ENCODE assay signal across 16 mouse cellular contexts in genomic region chr11:50057713-50058112, GRCm38 (mm10).
"Had no signal": no experiment of that assay in that cellular context is flagged by ENCODE, and none has a peak within 500 bp of the region (broad histone marks: within the 10 kb centered on the region; RNA-seq: fewer than 3 reads in every experiment).

No protein-coding gene starts in this region.

- H3K36me3 ChIP-seq: stomach, embryonic 15.5 days had no signal

- DNase-seq: retina, postnatal 1 day; right cerebral cortex, adult 18-20 months; right cerebral cortex, postnatal 14 days; right cerebral cortex, postnatal 25 days; right cerebral cortex, postnatal 4 days; spleen, adult 18-20 months; thymus, adult 18-20 months; thymus, adult 2 months; thymus, postnatal 14 days; thymus, postnatal 25 days; thymus, postnatal 36 days; thymus, postnatal 4 days had no signal

- H3K9me3 ChIP-seq: neural tube, embryonic 13.5 days; neural tube, embryonic 15.5 days; stomach, embryonic 15.5 days had no signal

- H3K9ac ChIP-seq: neural tube, embryonic 13.5 days; neural tube, embryonic 15.5 days; stomach, embryonic 15.5 days had no signal

- H3K27me3 ChIP-seq: neural tube, embryonic 13.5 days; neural tube, embryonic 15.5 days; stomach, embryonic 15.5 days had no signal

- H3K4me3 ChIP-seq: neural tube, embryonic 13.5 days; neural tube, embryonic 15.5 days; stomach, embryonic 15.5 days had no signal

- H3K27ac ChIP-seq: neural tube, embryonic 13.5 days; neural tube, embryonic 15.5 days; stomach, embryonic 15.5 days; stomach, postnatal 0 days had no signal

- H3K4me1 ChIP-seq: stomach, embryonic 15.5 days had no signal
